Mouse (Mus musculus): ENCODE data around the gene Cpsf6. TPM values are rescaled to one million over a fixed set of nuclear protein-coding genes. Genes with fewer than 3 reads are reported as not detected.

The Cpsf6 gene
- polyA plus RNA-seq, 1 experiment: 36.6 TPM

DNA sequence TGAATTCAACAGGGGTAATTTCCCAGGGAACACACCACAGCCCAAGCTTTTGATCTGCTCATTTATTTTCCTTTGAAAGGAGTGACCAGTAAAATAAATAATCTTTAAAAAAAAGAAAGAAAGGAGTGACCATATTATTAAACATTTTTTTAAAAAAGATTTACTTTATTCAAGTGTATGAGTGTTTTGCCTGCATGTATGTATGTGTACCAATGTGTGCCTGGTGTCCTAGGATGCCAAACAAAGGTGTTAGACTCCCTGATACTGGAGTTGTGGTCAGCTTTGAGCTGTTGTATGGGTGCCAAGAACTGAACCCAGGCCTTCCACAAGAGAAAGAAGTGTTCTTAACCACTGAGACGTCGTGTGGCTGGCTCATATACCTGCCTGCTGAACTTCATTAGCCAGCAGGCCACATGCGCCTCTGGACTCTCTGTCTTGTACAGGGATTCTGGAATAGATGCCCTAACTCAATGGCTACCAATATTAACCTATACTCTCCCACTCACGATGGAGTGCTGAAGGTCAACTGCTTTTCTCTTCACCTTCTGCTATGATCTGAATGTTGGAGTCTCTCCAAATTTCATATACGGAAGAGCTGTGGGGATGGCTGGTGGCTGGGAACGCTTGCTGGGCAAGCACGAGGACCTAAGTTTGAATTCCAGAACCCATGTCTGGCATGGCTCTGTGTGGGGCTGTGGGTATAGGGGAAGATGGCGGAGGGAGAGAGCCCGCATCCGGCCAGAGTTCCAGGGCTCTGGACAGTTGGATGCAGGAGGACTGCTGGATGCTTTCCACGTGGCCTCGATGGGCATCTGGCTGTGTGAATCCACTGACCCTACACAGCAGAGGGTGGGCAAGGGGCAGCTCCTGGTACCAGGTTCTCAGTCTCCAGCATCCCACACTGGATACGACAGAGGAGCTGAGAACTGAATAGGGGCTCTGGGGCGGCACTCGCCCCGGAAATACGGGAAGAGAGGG, 43.5 kb upstream of the Cpsf6 start:
- no peak overlapping the region for H3ac ChIP-seq (ENCODE audit: control insufficient read depth, insufficient read length, low read depth)
- H3K27me3 ChIP-seq (ENCODE audit: control insufficient read depth, insufficient read depth, insufficient read length): peaks cover 23% of the 10 kb centered on the region
- no peaks in the 10 kb centered on the region for H3K79me3 ChIP-seq (ENCODE audit: low read depth)
- H3K79me2 ChIP-seq (ENCODE audit: control insufficient read depth, insufficient read depth): no peaks in the 10 kb centered on the region
- H3K4me3 ChIP-seq (ENCODE audit: insufficient read depth, poor library complexity, severe bottlenecking): no peak overlapping the region
- no peaks in the 10 kb centered on the region for H3K36me3 ChIP-seq (ENCODE audit: control insufficient read depth, insufficient read depth)
- no peak for TF ChIP-seq MAX (IDR thresholded peaks at IDR 0.05)
- TF ChIP-seq CEBPB (IDR thresholded peaks at IDR 0.05; ENCODE audit: low read depth): no peak
- no peak for TF ChIP-seq USF1 (IDR thresholded peaks at IDR 0.05; ENCODE audit: low read depth)
- no peak for TF ChIP-seq FOSL1 (IDR thresholded peaks at IDR 0.05; ENCODE audit: insufficient read depth, low read length, poor library complexity, severe bottlenecking)
- TF ChIP-seq MYOD1 (IDR thresholded peaks at IDR 0.05; ENCODE audit: control insufficient read depth, insufficient read length, low read depth): no peak
- TF ChIP-seq MYOG (IDR thresholded peaks at IDR 0.05; ENCODE audit: control insufficient read depth, extremely low read depth, insufficient read length): no peak
- no peak for TF ChIP-seq CTCF (IDR thresholded peaks at IDR 0.05; ENCODE audit: control insufficient read depth, insufficient read depth, insufficient read length)

DNA sequence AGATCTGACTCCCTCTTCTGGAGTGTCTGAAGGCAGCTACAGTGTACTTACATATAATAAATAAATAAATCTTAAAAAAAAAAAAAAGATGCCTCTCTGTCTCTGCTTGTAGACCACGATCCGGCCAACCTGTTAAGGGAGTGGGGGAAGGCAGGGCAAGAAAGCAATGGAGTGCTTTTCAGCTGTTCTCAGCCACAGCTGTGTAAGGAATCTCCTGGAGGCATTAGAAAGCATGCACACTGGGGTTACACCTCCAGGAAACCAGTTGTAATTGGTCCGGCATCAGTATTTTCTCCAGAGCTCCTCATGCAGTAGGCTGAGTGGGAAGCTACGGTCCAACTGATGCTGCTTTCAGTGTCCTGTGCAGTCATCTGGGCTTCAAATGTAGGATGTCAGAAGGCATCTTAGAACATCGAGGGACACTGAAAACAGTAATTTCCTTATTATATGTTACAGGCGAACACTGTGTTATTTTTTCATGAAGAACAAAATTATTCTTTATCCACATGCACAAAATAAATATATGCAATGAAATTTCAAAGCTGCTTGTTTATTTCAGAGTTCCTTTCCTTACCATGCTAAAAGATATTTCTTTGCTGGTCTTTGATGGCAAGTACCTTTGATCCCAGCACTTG, 42.5 kb upstream of the Cpsf6 start:
- no peak overlapping the region for H3ac ChIP-seq (ENCODE audit: control insufficient read depth, insufficient read length, low read depth)
- TF ChIP-seq CTCF (IDR thresholded peaks at IDR 0.05; ENCODE audit: control insufficient read depth, insufficient read depth, insufficient read length) (no peak), MYOG (IDR thresholded peaks at IDR 0.05; ENCODE audit: control insufficient read depth, extremely low read depth, insufficient read length) (no peak), MAX (IDR thresholded peaks at IDR 0.05) (no peak), USF1 (IDR thresholded peaks at IDR 0.05; ENCODE audit: low read depth) (no peak), FOSL1 (IDR thresholded peaks at IDR 0.05; ENCODE audit: insufficient read depth, low read length, poor library complexity, severe bottlenecking) (no peak), CEBPB (IDR thresholded peaks at IDR 0.05; ENCODE audit: low read depth) (no peak), MYOD1 (IDR thresholded peaks at IDR 0.05; ENCODE audit: control insufficient read depth, insufficient read length, low read depth) (no peak)
- H3K27me3 ChIP-seq (ENCODE audit: control insufficient read depth, insufficient read depth, insufficient read length): peaks cover 23% of the 10 kb centered on the region
- H3K36me3 ChIP-seq (ENCODE audit: control insufficient read depth, insufficient read depth): no peaks in the 10 kb centered on the region
- no peaks in the 10 kb centered on the region for H3K79me2 ChIP-seq (ENCODE audit: control insufficient read depth, insufficient read depth)
- H3K79me3 ChIP-seq (ENCODE audit: low read depth): no peaks in the 10 kb centered on the region
- H3K4me3 ChIP-seq (ENCODE audit: insufficient read depth, poor library complexity, severe bottlenecking): no peak overlapping the region

DNA sequence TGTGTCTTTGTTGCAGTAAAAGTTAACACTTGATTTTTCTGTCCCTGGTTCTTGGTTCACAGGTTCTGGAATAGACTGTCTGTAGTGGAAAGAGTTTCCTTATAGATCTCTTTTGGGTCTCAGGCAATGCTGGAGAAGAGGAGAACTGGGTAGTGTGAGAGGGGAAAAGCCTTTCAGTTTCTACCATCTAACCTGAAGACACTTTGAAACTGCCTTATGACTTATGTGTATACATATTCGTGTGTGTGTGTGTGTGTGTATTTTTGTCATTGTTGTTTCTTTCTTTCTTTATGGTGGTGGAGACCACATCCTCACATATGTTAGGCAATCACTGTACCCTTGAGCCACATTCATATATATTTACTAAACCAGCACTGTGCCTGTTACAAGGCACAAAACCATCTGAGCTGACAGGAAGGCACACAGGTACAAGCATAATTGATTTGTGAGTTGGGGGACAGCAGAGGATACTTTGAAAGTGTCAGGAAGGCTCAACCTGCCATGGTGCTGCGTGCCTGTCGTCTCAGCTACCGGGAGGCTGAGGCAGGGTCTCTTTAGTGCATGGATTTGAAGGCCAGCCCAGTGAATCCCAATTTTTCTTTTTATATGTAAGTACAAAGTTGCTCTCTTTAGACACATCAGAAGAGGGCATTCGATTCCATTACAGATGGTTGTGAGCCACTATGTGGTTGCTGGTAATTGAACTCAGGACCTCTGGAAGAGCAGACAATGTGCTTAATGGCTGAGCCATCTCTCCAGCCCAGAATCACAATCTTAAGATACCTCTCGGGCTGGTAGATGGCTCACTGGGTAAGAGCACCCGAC, 41.7 kb upstream of the Cpsf6 start:
- no peaks in the 10 kb centered on the region for H3K36me3 ChIP-seq (ENCODE audit: control insufficient read depth, insufficient read depth)
- no peak overlapping the region for H3K4me3 ChIP-seq (ENCODE audit: insufficient read depth, poor library complexity, severe bottlenecking)
- H3ac ChIP-seq (ENCODE audit: control insufficient read depth, insufficient read length, low read depth): no peak overlapping the region
- TF ChIP-seq MYOG (IDR thresholded peaks at IDR 0.05; ENCODE audit: control insufficient read depth, extremely low read depth, insufficient read length) (no peak), CEBPB (IDR thresholded peaks at IDR 0.05; ENCODE audit: low read depth) (no peak), USF1 (IDR thresholded peaks at IDR 0.05; ENCODE audit: low read depth) (no peak), CTCF (IDR thresholded peaks at IDR 0.05; ENCODE audit: control insufficient read depth, insufficient read depth, insufficient read length) (no peak), MAX (IDR thresholded peaks at IDR 0.05) (no peak), FOSL1 (IDR thresholded peaks at IDR 0.05; ENCODE audit: insufficient read depth, low read length, poor library complexity, severe bottlenecking) (no peak), MYOD1 (IDR thresholded peaks at IDR 0.05; ENCODE audit: control insufficient read depth, insufficient read length, low read depth) (no peak)
- no peaks in the 10 kb centered on the region for H3K79me2 ChIP-seq (ENCODE audit: control insufficient read depth, insufficient read depth)
- H3K79me3 ChIP-seq (ENCODE audit: low read depth): no peaks in the 10 kb centered on the region
- H3K27me3 ChIP-seq (ENCODE audit: control insufficient read depth, insufficient read depth, insufficient read length): peaks cover 23% of the 10 kb centered on the region

DNA sequence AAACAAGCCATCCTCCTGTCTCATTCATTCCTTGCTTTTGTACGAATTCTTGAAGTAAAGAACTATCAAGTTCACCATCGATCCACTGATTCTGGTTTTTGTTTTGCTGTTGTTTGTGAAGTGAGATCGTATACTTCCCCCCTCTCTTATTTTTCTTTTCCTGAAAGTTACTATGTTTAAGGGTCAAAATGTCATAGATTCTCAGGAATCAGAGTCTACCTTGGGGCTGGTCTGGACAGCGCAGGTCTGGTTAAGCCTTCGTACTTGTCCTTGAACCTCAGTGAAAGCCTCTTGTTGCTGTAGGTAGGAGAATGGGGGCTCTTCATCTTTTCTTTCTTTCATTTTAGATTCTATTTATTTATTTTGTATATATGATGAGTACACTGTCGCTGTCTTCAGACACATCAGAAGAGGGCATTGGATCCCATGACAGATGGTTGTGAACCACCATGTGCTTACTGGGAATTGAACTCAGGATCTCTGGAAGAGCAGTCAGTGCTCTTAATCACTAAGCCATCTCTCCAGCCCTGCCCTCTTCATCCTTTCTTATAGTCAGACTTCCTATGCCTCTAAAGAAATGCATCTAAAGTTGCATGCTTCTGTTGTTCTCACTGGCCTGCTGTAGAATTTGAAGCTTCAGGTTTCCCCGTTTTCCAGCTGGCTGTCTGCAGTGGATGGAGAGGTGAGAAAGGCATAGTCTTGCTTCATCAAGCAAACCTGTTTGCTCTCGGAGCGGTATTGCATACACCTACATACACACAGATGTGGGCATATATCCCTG, 40.9 kb upstream of the Cpsf6 start:
- TF ChIP-seq MYOD1 (IDR thresholded peaks at IDR 0.05; ENCODE audit: control insufficient read depth, insufficient read length, low read depth) (no peak), CTCF (IDR thresholded peaks at IDR 0.05; ENCODE audit: control insufficient read depth, insufficient read depth, insufficient read length) (no peak), MAX (IDR thresholded peaks at IDR 0.05) (no peak), CEBPB (IDR thresholded peaks at IDR 0.05; ENCODE audit: low read depth) (no peak), FOSL1 (IDR thresholded peaks at IDR 0.05; ENCODE audit: insufficient read depth, low read length, poor library complexity, severe bottlenecking) (no peak), MYOG (IDR thresholded peaks at IDR 0.05; ENCODE audit: control insufficient read depth, extremely low read depth, insufficient read length) (no peak), USF1 (IDR thresholded peaks at IDR 0.05; ENCODE audit: low read depth) (no peak)
- H3ac ChIP-seq (ENCODE audit: control insufficient read depth, insufficient read length, low read depth): no peak overlapping the region
- no peak overlapping the region for H3K4me3 ChIP-seq (ENCODE audit: insufficient read depth, poor library complexity, severe bottlenecking)
- no peaks in the 10 kb centered on the region for H3K79me2 ChIP-seq (ENCODE audit: control insufficient read depth, insufficient read depth)
- H3K27me3 ChIP-seq (ENCODE audit: control insufficient read depth, insufficient read depth, insufficient read length): peaks cover 20% of the 10 kb centered on the region
- no peaks in the 10 kb centered on the region for H3K36me3 ChIP-seq (ENCODE audit: control insufficient read depth, insufficient read depth)
- H3K79me3 ChIP-seq (ENCODE audit: low read depth): no peaks in the 10 kb centered on the region

Measured in C2C12 (cell line).